Mouse (Mus musculus): ENCODE results near the gene Psmb4.

DNA sequence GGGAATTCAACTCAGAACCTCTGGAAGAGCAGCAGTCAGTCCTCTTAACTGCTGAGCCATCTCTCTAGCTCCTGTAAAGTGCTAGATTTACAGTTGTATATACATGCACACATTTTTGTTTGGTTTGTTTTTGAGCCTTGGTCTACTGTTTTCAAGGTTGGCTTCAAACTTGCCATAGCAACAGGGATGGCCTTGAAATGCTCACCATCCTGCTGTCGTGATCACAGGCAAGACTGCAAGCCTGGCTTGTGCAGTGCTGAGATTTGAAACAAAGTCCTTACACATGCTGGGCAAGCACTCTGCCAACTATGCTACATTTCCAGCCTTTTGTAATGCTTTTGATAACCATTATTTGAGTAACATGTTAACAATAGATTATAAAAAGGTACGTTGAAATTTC lies 27.3 kb downstream of the Psmb4 start:
- TF ChIP-seq POLR2A (IDR thresholded peaks at IDR 0.05; ENCODE audit: borderline replicate concordance, extremely low read depth, insufficient read depth, insufficient read length, poor library complexity, severe bottlenecking) (no peak), CTCF (IDR thresholded peaks at IDR 0.05; ENCODE audit: borderline replicate concordance, extremely low read depth, insufficient read depth, insufficient read length) (no peak)
